ENCODE assay signal across 19 mouse cellular contexts in the genomic region with DNA sequence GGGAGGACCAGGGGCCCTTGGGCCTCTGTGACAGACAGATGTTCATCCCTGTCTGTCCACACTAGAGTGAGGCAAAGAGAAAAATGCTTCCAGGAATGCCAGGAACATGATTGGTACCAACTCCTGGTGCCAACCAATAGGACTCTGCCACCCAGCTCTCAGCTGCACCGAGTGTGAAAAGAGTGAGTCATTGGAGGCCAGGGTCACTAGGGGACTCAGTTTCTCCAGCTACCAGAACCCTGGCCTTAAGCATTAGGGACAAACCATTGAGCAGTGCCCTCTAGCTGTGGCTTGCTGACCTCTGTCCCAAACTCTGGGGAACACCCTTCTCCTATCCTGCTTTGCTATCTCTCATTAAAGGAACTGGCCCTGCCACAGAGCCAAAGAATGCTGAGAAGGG.
DNase-seq lines count a peak whose midpoint lies in the region; ATAC-seq and TF ChIP-seq lines count a peak whose summit lies in the region.
"Had no signal": no experiment of that assay in that cellular context is flagged by ENCODE, and none has a peak within 500 bp of the region (broad histone marks: within the 10 kb centered on the region; RNA-seq: fewer than 3 reads in every experiment).

No protein-coding gene starts in this region.

- no peaks in the 10 kb centered on the region for H3K9me3 ChIP-seq in midbrain, embryonic 15.5 days
- no peaks in the 10 kb centered on the region for H3K9me3 ChIP-seq in midbrain, embryonic 10.5 days (replicated peaks)
- no peaks in the 10 kb centered on the region for H3K9me3 ChIP-seq in kidney, embryonic 16.5 days (ENCODE audit: low read length)
- H3K9me3 ChIP-seq: hindbrain, embryonic 15.5 days; kidney, embryonic 15.5 days had no signal

- ATAC-seq in midbrain, embryonic 15.5 days (replicated peaks), result no peak
- ATAC-seq in kidney, embryonic 16.5 days (ENCODE audit: low FRiP score, low TSS enrichment), result no peak
- ATAC-seq: activated CD4-positive, CD25-positive, alpha-beta regulatory T cell, adult 4 months; intestine, postnatal 0 days had no signal

- peaks cover 4% of the 10 kb centered on the region for H3K4me1 ChIP-seq in midbrain, embryonic 15.5 days
- H3K4me1 ChIP-seq in midbrain, embryonic 10.5 days, result no peaks in the 10 kb centered on the region
- H3K4me1 ChIP-seq in kidney, embryonic 16.5 days (ENCODE audit: insufficient read depth, low read length), result no peaks in the 10 kb centered on the region
- H3K4me1 ChIP-seq: kidney, embryonic 15.5 days had no signal

- peak overlapping the region; percentile 2; the same call in 1 of the 2 replicates for H3K27ac ChIP-seq in layer of hippocampus, adult 2 months
- peak overlapping the region; percentile 57; the same call in 1 of the 2 replicates for H3K27ac ChIP-seq in midbrain, embryonic 15.5 days
- H3K27ac ChIP-seq in midbrain, embryonic 10.5 days (replicated peaks), result no peak overlapping the region
- H3K27ac ChIP-seq in kidney, embryonic 16.5 days (ENCODE audit: low read length), result no peak overlapping the region
- H3K27ac ChIP-seq: gastrocnemius, adult 2 months; kidney, embryonic 15.5 days; macrophage had no signal

- 67% methylated on average over 1 of the region's 1 CpGs for WGBS in midbrain, embryonic 15.5 days
- WGBS in midbrain, embryonic 10.5 days, result 66% methylated on average over 1 of the region's 1 CpGs
- WGBS in kidney, embryonic 16.5 days, result 61% methylated on average over 1 of the region's 1 CpGs

- no peak for DNase-seq in layer of hippocampus, adult 2 months (ENCODE audit: low spot score in 2 of 2)
- DNase-seq in layer of hippocampus, postnatal 25 days (ENCODE audit: extremely low spot score in 1 of 2, low spot score in 1 of 2), result no peak
- DNase-seq in midbrain, embryonic 10.5 days (ENCODE audit: low spot score), result no peak
- peak; percentile 35 for DNase-seq in adrenal gland, postnatal 14 days
- no peak for DNase-seq in urinary bladder, postnatal 14 days (ENCODE audit: low spot score)
- DNase-seq: cerebellum, adult 9-11 months; embryo, embryonic 11 days; gastrocnemius, adult 2 months; heart, postnatal 10 days; liver; thymus, adult 2 months had no signal

- peaks cover 16% of the 10 kb centered on the region; the same call in 1 of the 2 replicates for H3K36me3 ChIP-seq in midbrain, embryonic 15.5 days (replicated peaks)
- H3K36me3 ChIP-seq in midbrain, embryonic 10.5 days, result peaks cover 100% of the 10 kb centered on the region
- no peaks in the 10 kb centered on the region for H3K36me3 ChIP-seq in kidney, embryonic 16.5 days (ENCODE audit: insufficient read depth, low read length)
- H3K36me3 ChIP-seq: kidney, embryonic 15.5 days had no signal

- no peak overlapping the region for H3K9ac ChIP-seq in midbrain, embryonic 15.5 days
- H3K9ac ChIP-seq in kidney, embryonic 16.5 days (replicated peaks; ENCODE audit: low read length), result no peak overlapping the region
- H3K9ac ChIP-seq: hindbrain, embryonic 15.5 days; kidney, embryonic 15.5 days had no signal

- peak; percentile 38 for TF ChIP-seq CTCF in layer of hippocampus, adult 2 months (conservative IDR thresholded peaks at IDR 0.05)

- H3K4me2 ChIP-seq in midbrain, embryonic 15.5 days, result no peak overlapping the region
- no peak overlapping the region for H3K4me2 ChIP-seq in kidney, embryonic 16.5 days (replicated peaks; ENCODE audit: low read depth, low read length)
- H3K4me2 ChIP-seq: heart, embryonic 11.5 days; hindbrain, embryonic 15.5 days; kidney, embryonic 15.5 days had no signal

- H3K4me3 ChIP-seq in layer of hippocampus, adult 2 months, result no peak overlapping the region
- no peak overlapping the region for H3K4me3 ChIP-seq in midbrain, embryonic 15.5 days
- H3K4me3 ChIP-seq in midbrain, embryonic 10.5 days, result no peak overlapping the region
- H3K4me3 ChIP-seq in kidney, embryonic 16.5 days (ENCODE audit: low read length), result no peak overlapping the region
- H3K4me3 ChIP-seq: gastrocnemius, adult 2 months; hindbrain, embryonic 15.5 days; kidney, embryonic 15.5 days had no signal

- no peaks in the 10 kb centered on the region for H3K27me3 ChIP-seq in midbrain, embryonic 15.5 days (replicated peaks)
- H3K27me3 ChIP-seq in midbrain, embryonic 10.5 days (ENCODE audit: low read depth, poor library complexity, severe bottlenecking), result no peaks in the 10 kb centered on the region
- H3K27me3 ChIP-seq in kidney, embryonic 16.5 days (ENCODE audit: insufficient read depth, low read length), result no peaks in the 10 kb centered on the region
- H3K27me3 ChIP-seq: hindbrain, embryonic 15.5 days; kidney, embryonic 15.5 days had no signal

Comparison
In these comparisons a context has a peak if more than half of its experiments do, and no peak if none do; other contexts are left out.
1. H3K27ac ChIP-seq: peak in layer of hippocampus, adult 2 months (single experiment) and midbrain, embryonic 15.5 days (single experiment); none in midbrain, embryonic 10.5 days (single experiment) and kidney, embryonic 16.5 days (single experiment).